Mouse (Mus musculus): ENCODE measurements around the gene Myo5c. TPM values are rescaled to one million over a fixed set of nuclear protein-coding genes. Genes with fewer than 3 reads are reported as not detected.

Myo5c gene
- total and polyA plus RNA-seq, 3 experiments = 5.0 to 5.9 (median 5.1) TPM

DNA sequence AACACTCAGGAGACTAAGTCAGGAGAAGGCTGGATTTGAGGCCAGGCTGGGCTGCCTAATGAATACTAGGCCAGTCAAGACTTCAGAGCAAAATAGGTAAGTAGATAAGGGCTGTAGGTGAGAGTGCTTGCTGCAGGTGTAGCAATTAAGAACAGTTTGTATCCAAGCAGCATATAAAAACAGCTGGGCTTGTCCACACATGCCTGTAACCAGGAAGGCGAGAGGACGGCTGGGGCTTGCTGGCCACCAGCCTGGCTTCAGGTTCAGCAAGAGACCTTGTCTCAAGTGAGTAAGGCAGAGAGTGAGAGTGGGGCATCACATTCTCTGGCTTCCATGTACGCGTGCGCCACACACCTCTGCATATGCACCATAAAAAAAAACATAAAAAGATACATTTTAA, 42.7 kb downstream of the Myo5c start:
- DNase-seq = no peak
- H3K36me3 ChIP-seq (ENCODE audit: control insufficient read depth, insufficient read depth, low read length) = no peaks in the 10 kb centered on the region
- H3K4me3 ChIP-seq = no peak overlapping the region
- H3K27ac ChIP-seq = no peak overlapping the region
- no peak for TF ChIP-seq POLR2A (IDR thresholded peaks at IDR 0.05; ENCODE audit: insufficient read depth, low read depth, low read length)
- TF ChIP-seq EP300 (IDR thresholded peaks at IDR 0.05; ENCODE audit: insufficient read depth, low read depth, low read length) = no peak
- no peak for TF ChIP-seq CTCF (IDR thresholded peaks at IDR 0.05)
- H3K9ac ChIP-seq (ENCODE audit: low read depth, low read length) = no peak overlapping the region
- 95% methylated on average over 5 of the region's 5 CpGs for WGBS
- no peaks in the 10 kb centered on the region for H3K4me1 ChIP-seq (ENCODE audit: control insufficient read depth, insufficient read depth, low read length)
- no peaks in the 10 kb centered on the region for H3K79me2 ChIP-seq (replicated peaks; ENCODE audit: control insufficient read depth, insufficient read depth, low read length)
- H3K27me3 ChIP-seq (ENCODE audit: control insufficient read depth, insufficient read depth, low read length) = no peaks in the 10 kb centered on the region
- intact Hi-C loops (cut with DNase I) = no loop called here

DNA sequence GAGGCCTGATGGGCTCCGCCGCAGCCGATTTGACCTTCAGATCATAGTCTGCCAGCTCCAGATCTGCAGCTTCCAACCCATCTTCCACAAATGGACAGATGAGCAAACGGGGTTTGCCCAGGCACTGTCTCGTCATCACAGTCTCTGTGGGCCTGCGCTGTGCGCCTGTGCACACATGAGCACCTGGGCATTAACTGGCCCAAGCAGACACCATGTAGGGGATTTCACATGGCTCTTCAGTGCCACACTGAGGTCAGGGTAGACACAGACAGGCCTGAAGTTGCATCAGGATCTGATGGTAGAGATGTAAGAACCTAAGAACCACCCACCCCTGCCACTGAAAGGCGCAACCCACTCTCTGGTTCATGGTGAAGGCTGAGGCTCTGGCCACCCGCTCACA, 43.2 kb downstream of the Myo5c start:
- H3K36me3 ChIP-seq (ENCODE audit: control insufficient read depth, insufficient read depth, low read length) = no peaks in the 10 kb centered on the region
- WGBS = 94% methylated on average over 9 of the region's 9 CpGs
- intact Hi-C loops (cut with DNase I) = loop anchor here (5.0 kb wide), 1 partner anchor 68 kb away; no protein-coding TSS in a partner anchor

DNA sequence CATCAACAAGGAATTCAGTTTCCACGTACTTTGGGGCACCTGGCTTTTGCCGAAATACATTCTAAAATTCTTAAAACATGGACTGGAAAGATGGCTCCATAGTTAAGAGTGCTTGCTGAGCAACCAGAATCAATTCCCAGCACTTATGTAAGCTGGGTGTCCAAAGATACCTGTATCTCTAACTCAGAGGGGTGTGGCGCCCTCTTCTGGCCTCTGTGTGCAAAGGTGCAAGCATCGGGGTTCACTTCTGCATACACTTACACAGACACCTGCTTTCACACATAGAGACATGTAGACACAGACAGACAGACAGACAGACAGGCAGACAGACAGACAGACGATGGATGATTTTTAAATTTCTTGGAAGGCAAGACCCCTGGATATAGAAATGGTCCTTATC, 49.0 kb downstream of the Myo5c start:
- intact Hi-C loops (cut with DNase I) = loop anchor here (5.0 to 10.0 kb wide), 2 partner anchors 229 to 376 kb away; no protein-coding TSS in a partner anchor
- no peak overlapping the region for H3K27ac ChIP-seq
- peak; percentile 32 to 41 for DNase-seq
- WGBS = 55% methylated on average over 5 of the region's 5 CpGs
- no peaks in the 10 kb centered on the region for H3K27me3 ChIP-seq (ENCODE audit: control insufficient read depth, insufficient read depth, low read length)
- H3K4me1 ChIP-seq (ENCODE audit: control insufficient read depth, insufficient read depth, low read length) = no peaks in the 10 kb centered on the region
- no peaks in the 10 kb centered on the region for H3K36me3 ChIP-seq (ENCODE audit: control insufficient read depth, insufficient read depth, low read length)
- no peak for TF ChIP-seq POLR2A (IDR thresholded peaks at IDR 0.05; ENCODE audit: insufficient read depth, low read depth, low read length)
- peak; percentile 69 for TF ChIP-seq CTCF (IDR thresholded peaks at IDR 0.05)
- no peaks in the 10 kb centered on the region for H3K79me2 ChIP-seq (replicated peaks; ENCODE audit: control insufficient read depth, insufficient read depth, low read length)
- H3K9ac ChIP-seq (ENCODE audit: low read depth, low read length) = no peak overlapping the region
- no peak overlapping the region for H3K4me3 ChIP-seq

More for the DNA sequence above, 43.2 kb downstream of the Myo5c start:
- Histone ChIP-seq H3K4me1 (ENCODE audit: control insufficient read depth, insufficient read depth, low read length) (no peaks in the 10 kb centered on the region), H3K79me2 (replicated peaks; ENCODE audit: control insufficient read depth, insufficient read depth, low read length) (no peaks in the 10 kb centered on the region), H3K27me3 (ENCODE audit: control insufficient read depth, insufficient read depth, low read length) (no peaks in the 10 kb centered on the region), H3K9ac (ENCODE audit: low read depth, low read length) (no peak overlapping the region), H3K4me3 (no peak overlapping the region), H3K27ac (no peak overlapping the region)
- no peak for DNase-seq
- TF ChIP-seq CTCF (IDR thresholded peaks at IDR 0.05) (peak; percentile 39), POLR2A (IDR thresholded peaks at IDR 0.05; ENCODE audit: insufficient read depth, low read depth, low read length) (no peak)

DNA sequence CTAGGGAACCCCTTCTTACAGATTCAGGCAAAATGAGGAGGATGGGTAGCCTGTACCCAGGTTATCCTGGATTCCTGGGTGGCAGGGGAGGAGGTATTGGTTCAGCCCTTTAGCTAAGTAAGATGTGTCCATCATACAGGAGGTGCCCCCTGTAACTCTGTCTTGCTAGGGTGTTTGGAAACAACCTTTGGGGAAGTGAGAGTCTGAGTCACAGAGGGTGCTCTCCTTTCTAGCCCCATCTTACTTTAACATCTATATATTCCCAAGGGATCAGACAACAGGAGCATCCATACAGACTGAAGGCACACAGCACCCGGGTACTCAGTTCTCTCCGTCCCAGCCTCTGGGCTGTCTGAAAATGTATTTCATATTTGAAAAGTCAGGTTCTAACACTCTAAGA, 50.4 kb downstream of the Myo5c start:
- Histone ChIP-seq H3K79me2 (replicated peaks; ENCODE audit: control insufficient read depth, insufficient read depth, low read length) (no peaks in the 10 kb centered on the region), H3K4me3 (no peak overlapping the region), H3K27me3 (ENCODE audit: control insufficient read depth, insufficient read depth, low read length) (no peaks in the 10 kb centered on the region), H3K36me3 (ENCODE audit: control insufficient read depth, insufficient read depth, low read length) (no peaks in the 10 kb centered on the region), H3K27ac (no peak overlapping the region), H3K9ac (ENCODE audit: low read depth, low read length) (no peak overlapping the region), H3K4me1 (ENCODE audit: control insufficient read depth, insufficient read depth, low read length) (no peaks in the 10 kb centered on the region)
- DNase-seq = no peak
- TF ChIP-seq CTCF (IDR thresholded peaks at IDR 0.05) (no peak), EP300 (IDR thresholded peaks at IDR 0.05; ENCODE audit: insufficient read depth, low read depth, low read length) (no peak), POLR2A (IDR thresholded peaks at IDR 0.05; ENCODE audit: insufficient read depth, low read depth, low read length) (no peak)
- intact Hi-C loops (cut with DNase I) = loop anchor here (5.0 to 10.0 kb wide), 2 partner anchors 230 to 377 kb away; no protein-coding TSS in a partner anchor
- WGBS = 71% methylated on average over 2 of the region's 2 CpGs

DNA sequence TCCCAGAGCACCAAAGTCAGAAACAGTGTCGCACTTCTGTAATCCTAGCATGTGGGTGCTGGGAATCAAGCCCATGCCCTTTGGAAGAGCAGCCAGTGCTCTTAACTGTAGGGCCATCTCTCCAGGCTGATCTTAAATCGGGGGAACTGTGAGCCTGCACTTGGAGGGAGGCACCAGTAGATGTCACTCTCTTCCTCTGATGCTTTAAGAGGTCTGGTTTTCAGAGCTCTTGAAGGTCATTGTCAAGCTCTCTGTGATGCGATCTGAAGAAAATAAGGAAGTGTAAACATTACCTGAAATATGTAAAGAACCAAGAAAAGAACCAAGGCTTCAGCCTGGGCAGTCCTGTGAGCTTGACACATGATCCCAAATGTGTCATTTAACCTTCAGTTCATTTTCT, 51.0 kb downstream of the Myo5c start:
- Histone ChIP-seq H3K4me3 (no peak overlapping the region), H3K4me1 (ENCODE audit: control insufficient read depth, insufficient read depth, low read length) (no peaks in the 10 kb centered on the region), H3K79me2 (replicated peaks; ENCODE audit: control insufficient read depth, insufficient read depth, low read length) (no peaks in the 10 kb centered on the region), H3K27ac (no peak overlapping the region), H3K36me3 (ENCODE audit: control insufficient read depth, insufficient read depth, low read length) (no peaks in the 10 kb centered on the region), H3K9ac (ENCODE audit: low read depth, low read length) (no peak overlapping the region), H3K27me3 (ENCODE audit: control insufficient read depth, insufficient read depth, low read length) (no peaks in the 10 kb centered on the region)
- no peak for TF ChIP-seq EP300 (IDR thresholded peaks at IDR 0.05; ENCODE audit: insufficient read depth, low read depth, low read length)
- no peak for TF ChIP-seq POLR2A (IDR thresholded peaks at IDR 0.05; ENCODE audit: insufficient read depth, low read depth, low read length)
- peak; percentile 92 for TF ChIP-seq CTCF (IDR thresholded peaks at IDR 0.05)
- DNase-seq = peak; percentile 18 to 47
- WGBS = 7% methylated on average over 3 of the region's 3 CpGs
- intact Hi-C loops (cut with DNase I) = loop anchor here (5.0 to 10.0 kb wide), 2 partner anchors 231 to 378 kb away; no protein-coding TSS in a partner anchor

DNA sequence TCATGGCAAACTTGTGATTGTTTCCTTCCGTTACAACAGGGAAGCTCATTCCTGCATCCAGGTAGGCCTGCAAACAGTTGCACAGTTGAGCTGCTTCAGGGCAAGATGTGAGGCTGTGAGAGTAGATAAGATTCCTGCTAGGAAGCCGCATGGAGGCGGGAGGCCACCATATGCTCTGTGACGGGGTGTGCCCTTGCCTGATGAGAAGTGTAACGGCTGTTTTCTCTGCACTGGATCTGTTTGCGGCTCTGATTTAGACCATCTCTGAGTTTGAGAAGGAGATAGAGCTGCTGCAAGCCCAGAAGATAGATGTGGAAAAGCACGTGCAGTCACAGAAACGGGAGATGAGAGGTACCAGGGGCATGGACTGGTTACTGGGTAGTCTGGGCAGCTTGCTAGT, 51.8 kb downstream of the Myo5c start:
- intact Hi-C loops (cut with DNase I) = loop anchor here (5.0 to 10.0 kb wide), 2 partner anchors 231 to 379 kb away; no protein-coding TSS in a partner anchor
- Histone ChIP-seq H3K27me3 (ENCODE audit: control insufficient read depth, insufficient read depth, low read length) (no peaks in the 10 kb centered on the region), H3K4me3 (no peak overlapping the region), H3K79me2 (replicated peaks; ENCODE audit: control insufficient read depth, insufficient read depth, low read length) (no peaks in the 10 kb centered on the region), H3K4me1 (ENCODE audit: control insufficient read depth, insufficient read depth, low read length) (no peaks in the 10 kb centered on the region), H3K36me3 (ENCODE audit: control insufficient read depth, insufficient read depth, low read length) (no peaks in the 10 kb centered on the region), H3K9ac (ENCODE audit: low read depth, low read length) (no peak overlapping the region), H3K27ac (no peak overlapping the region)
- TF ChIP-seq CTCF (IDR thresholded peaks at IDR 0.05) (no peak), POLR2A (IDR thresholded peaks at IDR 0.05; ENCODE audit: insufficient read depth, low read depth, low read length) (no peak), EP300 (IDR thresholded peaks at IDR 0.05; ENCODE audit: insufficient read depth, low read depth, low read length) (no peak)
- 77% methylated on average over 8 of the region's 8 CpGs for WGBS
- DNase-seq = no peak

Measured in heart, adult 2 months (tissue).